Mouse (Mus musculus) hindbrain, embryonic 14.5 days (tissue): ENCODE measurements around the gene Ect2l. TPM values are rescaled to one million over a fixed set of nuclear protein-coding genes. Genes with fewer than 3 reads are reported as not detected.

Experiments used
- ATAC-seq: fragments of 200-750 bp; cut with Nextera tagmentation; 2 replicates; pipeline ENCODE4 v1.8.0; 2017; ENCODE audit warnings: moderate number of reproducible peaks, mild to moderate bottlenecking, moderate TSS enrichment, moderate library complexity; ENCODE audit not compliant: low FRiP score
- DNase-seq: peaks from one replicate; pipeline ENCODE4 v3.0.0-alpha.2; 2015; ENCODE audit warnings: low spot score
- H3K27ac ChIP-seq: fragments of 300-500 bp; sonication (generic); 2 replicates; pipeline ENCODE4 v1.5.1; 2014; ENCODE audit warnings: mild to moderate bottlenecking, moderate library complexity
- H3K27me3 ChIP-seq: fragments of 300-500 bp; sonication (generic); 2 replicates; pipeline ENCODE4 v1.6.1; 2014; ENCODE audit warnings: mild to moderate bottlenecking, low read length, mixed read lengths; ENCODE audit not compliant: control insufficient read depth, insufficient read depth
- H3K36me3 ChIP-seq: fragments of 300-500 bp; sonication (generic); replicated peaks from 2 replicates; pipeline ENCODE4 v1.6.1; 2014; ENCODE audit not compliant: control insufficient read depth, insufficient read depth
- H3K4me1 ChIP-seq: fragments of 300-500 bp; sonication (generic); replicated peaks from 2 replicates; pipeline ENCODE4 v1.6.1; 2014; ENCODE audit warnings: antibody characterized with exemption, low read length, mixed read lengths; ENCODE audit not compliant: control insufficient read depth, insufficient read depth
- H3K4me2 ChIP-seq: fragments of 300-500 bp; sonication (generic); replicated peaks from 2 replicates; pipeline ENCODE4 v1.6.1; 2014; ENCODE audit warnings: mild to moderate bottlenecking, moderate library complexity
- H3K4me3 ChIP-seq: fragments of 300-500 bp; sonication (generic); replicated peaks from 2 replicates; pipeline ENCODE4 v1.5.1; 2014; ENCODE audit warnings: mild to moderate bottlenecking, low read length
- H3K9ac ChIP-seq: fragments of 300-500 bp; sonication (generic); 2 replicates; pipeline ENCODE4 v1.6.1; 2014
- H3K9me3 ChIP-seq: fragments of 300-500 bp; sonication (generic); 2 replicates; pipeline ENCODE4 v1.6.1; 2016; ENCODE audit warnings: low read length; ENCODE audit not compliant: control insufficient read depth
- WGBS: fragments of 180-500 bp; shearing (Covaris S2); extraction: QIAGEN DNeasy Blood & Tissue Kit; methylation state at CpG from one replicate; pipeline ENCODE4 v1.1.7; 2014; 5-methylcytosine and 5-hydroxymethylcytosine counted together
- polyA plus RNA-seq: library from polyadenylated mRNA; unstranded; fragments of >200 nt; fragmentation: Nextera tagmentation; extraction: Ambion mirVana; gene quantifications from 2 replicates; pipeline ENCODE4 v1.2.1, GENCODE M21; 2014

Gene Ect2l
- polyA plus RNA-seq, 1 experiment from 2014 or later: 0.51 TPM

GRCm38 (mm10) chr10:18219351-18219750 is 8.7 kb upstream of the Ect2l start:
- no peak for DNase-seq
- Histone ChIP-seq H3K4me3 (no peak overlapping the region), H3K4me1 (no peaks in the 10 kb centered on the region), H3K36me3 (no peaks in the 10 kb centered on the region; the same call in 1 of the 2 replicates), H3K9me3 (no peaks in the 10 kb centered on the region), H3K27me3 (no peaks in the 10 kb centered on the region), H3K4me2 (no peak overlapping the region), H3K27ac (no peak overlapping the region), H3K9ac (no peak overlapping the region)
- 90% methylated on average over 10 of the region's 10 CpGs for WGBS
- ATAC-seq: no peak

GRCm38 (mm10) chr10:18214124-18214523 is 3.4 kb upstream of the Ect2l start:
- Histone ChIP-seq H3K4me3 (no peak overlapping the region), H3K27ac (no peak overlapping the region), H3K4me2 (no peak overlapping the region), H3K9ac (no peak overlapping the region), H3K36me3 (no peaks in the 10 kb centered on the region; the same call in 1 of the 2 replicates), H3K4me1 (0 out of 2 replicates have a peak, but pooled peaks cover 2% of the 10 kb centered on the region), H3K9me3 (no peaks in the 10 kb centered on the region), H3K27me3 (no peaks in the 10 kb centered on the region)
- ATAC-seq: no peak
- DNase-seq: no peak
- WGBS: 93% methylated on average over 5 of the region's 5 CpGs

- Histone ChIP-seq H3K9ac (no peak overlapping the region), H3K27ac (no peak overlapping the region), H3K4me2 (no peak overlapping the region), H3K27me3 (no peaks in the 10 kb centered on the region), H3K4me1 (0 out of 2 replicates have a peak, but pooled peaks cover 2% of the 10 kb centered on the region), H3K9me3 (no peaks in the 10 kb centered on the region), H3K4me3 (no peak overlapping the region), H3K36me3 (no peaks in the 10 kb centered on the region; the same call in 1 of the 2 replicates)
- 83% methylated on average over 4 of the region's 4 CpGs for WGBS
- no peak for DNase-seq
- no peak for ATAC-seq
Observed at GRCm38 (mm10) chr10:18213373-18213772, 2.7 kb upstream of the Ect2l start.

GRCm38 (mm10) chr10:18210119-18210518 is 571 bp downstream of the Ect2l start:
- Histone ChIP-seq H3K4me3 (no peak overlapping the region), H3K4me1 (0 out of 2 replicates have a peak, but pooled peaks cover 2% of the 10 kb centered on the region), H3K27me3 (no peaks in the 10 kb centered on the region), H3K9ac (no peak overlapping the region), H3K4me2 (no peak overlapping the region), H3K9me3 (no peaks in the 10 kb centered on the region), H3K36me3 (no peaks in the 10 kb centered on the region), H3K27ac (no peak overlapping the region)
- DNase-seq (no peak), ATAC-seq (no peak)
- WGBS: 83% methylated on average over 6 of the region's 6 CpGs

GRCm38 (mm10) chr10:18204067-18204466 is 6.6 kb downstream of the Ect2l start:
- no peaks in the 10 kb centered on the region for H3K36me3 ChIP-seq
- H3K9me3 ChIP-seq: no peaks in the 10 kb centered on the region
- no peak for ATAC-seq
- no peaks in the 10 kb centered on the region for H3K4me1 ChIP-seq
- H3K9ac ChIP-seq: no peak overlapping the region
- 9% methylated on average over 7 of the region's 7 CpGs for WGBS
- no peak overlapping the region for H3K4me3 ChIP-seq
- H3K27me3 ChIP-seq: no peaks in the 10 kb centered on the region
- H3K27ac ChIP-seq: no peak overlapping the region
- DNase-seq: no peak
- H3K4me2 ChIP-seq: no peak overlapping the region

- 90% methylated on average over 3 of the region's 3 CpGs for WGBS
- Histone ChIP-seq H3K4me1 (no peaks in the 10 kb centered on the region), H3K36me3 (no peaks in the 10 kb centered on the region), H3K27ac (no peak overlapping the region), H3K9ac (no peak overlapping the region), H3K4me2 (no peak overlapping the region), H3K4me3 (no peak overlapping the region), H3K27me3 (no peaks in the 10 kb centered on the region), H3K9me3 (no peaks in the 10 kb centered on the region)
- ATAC-seq (no peak), DNase-seq (no peak)
Observed at GRCm38 (mm10) chr10:18202401-18202800, 8.3 kb downstream of the Ect2l start.

- Histone ChIP-seq H3K4me1 (no peaks in the 10 kb centered on the region), H3K27me3 (no peaks in the 10 kb centered on the region), H3K4me2 (no peak overlapping the region), H3K27ac (no peak overlapping the region), H3K36me3 (no peaks in the 10 kb centered on the region), H3K9me3 (no peaks in the 10 kb centered on the region), H3K9ac (no peak overlapping the region), H3K4me3 (no peak overlapping the region)
- 53% methylated on average over 9 of the region's 9 CpGs for WGBS
- ATAC-seq (no peak), DNase-seq (no peak)
Observed at GRCm38 (mm10) chr10:18200656-18201055, 10.0 kb downstream of the Ect2l start.

GRCm38 (mm10) chr10:18199919-18200318 is 10.8 kb downstream of the Ect2l start:
- Histone ChIP-seq H3K27me3 (no peaks in the 10 kb centered on the region), H3K27ac (no peak overlapping the region), H3K4me3 (no peak overlapping the region), H3K4me1 (no peaks in the 10 kb centered on the region), H3K36me3 (no peaks in the 10 kb centered on the region), H3K9me3 (no peaks in the 10 kb centered on the region), H3K9ac (no peak overlapping the region), H3K4me2 (no peak overlapping the region)
- ATAC-seq (no peak), DNase-seq (no peak)
- WGBS: 79% methylated on average over 4 of the region's 4 CpGs

GRCm38 (mm10) chr10:18198286-18199015 is 12.2 kb downstream of the Ect2l start:
- 91% methylated on average over 5 of the region's 5 CpGs for WGBS
- Histone ChIP-seq H3K9me3 (no peaks in the 10 kb centered on the region), H3K36me3 (no peaks in the 10 kb centered on the region), H3K4me2 (no peak overlapping the region), H3K9ac (no peak overlapping the region), H3K27ac (no peak overlapping the region), H3K4me3 (no peak overlapping the region), H3K27me3 (no peaks in the 10 kb centered on the region), H3K4me1 (no peaks in the 10 kb centered on the region)
- DNase-seq (no peak), ATAC-seq (no peak)
